Mouse (Mus musculus): ENCODE data around the gene Artn. TPM values are rescaled to one million over a fixed set of nuclear protein-coding genes. Genes with fewer than 3 reads are reported as not detected.

Artn gene
- polyA plus RNA-seq, 1 experiment: 0.89 TPM

GRCm38 (mm10) chr4:117894601-117895000 is 35.0 kb downstream of the Artn start:
- 95% methylated on average over 8 of the region's 8 CpGs for WGBS
- Histone ChIP-seq H3K27me3 (ENCODE audit: control insufficient read depth, insufficient read depth, low read length) (no peaks in the 10 kb centered on the region), H3K4me3 (ENCODE audit: extremely low read depth, insufficient read depth, insufficient read length) (no peak overlapping the region), H3K36me3 (ENCODE audit: control insufficient read depth, insufficient read depth, low read length) (peaks cover 9% of the 10 kb centered on the region), H3K27ac (ENCODE audit: insufficient read depth, low read length) (no peak overlapping the region), H3K4me1 (ENCODE audit: control insufficient read depth, insufficient read depth, insufficient read length) (peaks cover 5% of the 10 kb centered on the region; the same call in 1 of the 2 replicates)
- DNase-seq (ENCODE audit: low read depth in 1 of 2, low spot score in 2 of 2): no peak
- no peak for TF ChIP-seq POLR2A (IDR thresholded peaks at IDR 0.05; ENCODE audit: low read depth, low read length)

- TF ChIP-seq POLR2A (IDR thresholded peaks at IDR 0.05; ENCODE audit: low read depth, low read length) (no peak), CTCF (IDR thresholded peaks at IDR 0.05; ENCODE audit: extremely low read depth, insufficient read depth, insufficient read length, insufficient replicate concordance) (no peak)
Observed at GRCm38 (mm10) chr4:117893376-117893775, 36.2 kb downstream of the Artn start.

GRCm38 (mm10) chr4:117891738-117892161 is 37.8 kb downstream of the Artn start, which contains the start of gene Dph2:
Gene Dph2, minus strand, starts transcription at chr4:117892032.
- Histone ChIP-seq H3K36me3 (ENCODE audit: control insufficient read depth, insufficient read depth, low read length) (peaks cover 2% of the 10 kb centered on the region; the same call in 1 of the 2 replicates), H3K4me1 (ENCODE audit: control insufficient read depth, insufficient read depth, insufficient read length) (peaks cover 8% of the 10 kb centered on the region; the same call in 1 of the 2 replicates), H3K27me3 (ENCODE audit: control insufficient read depth, insufficient read depth, low read length) (no peaks in the 10 kb centered on the region), H3K27ac (ENCODE audit: insufficient read depth, low read length) (no peak within 1 kb of the TSS), H3K4me3 (ENCODE audit: extremely low read depth, insufficient read depth, insufficient read length) (peak within 1 kb of the TSS; percentile 73)
- peak; percentile 70 to 87 for DNase-seq (ENCODE audit: low read depth in 1 of 2, low spot score in 2 of 2)
- WGBS: 1% methylated on average over 21 of the region's 21 CpGs
- TF ChIP-seq CTCF (IDR thresholded peaks at IDR 0.05; ENCODE audit: extremely low read depth, insufficient read depth, insufficient read length, insufficient replicate concordance) (no peak), POLR2A (IDR thresholded peaks at IDR 0.05; ENCODE audit: low read depth, low read length) (no peak; the same call in 1 of the 2 replicates)

More at GRCm38 (mm10) chr4:117893376-117893775, 36.2 kb downstream of the Artn start:
- peak in 1 of 2 experiments; percentile 68 for DNase-seq (ENCODE audit: low read depth in 1 of 2, low spot score in 2 of 2)
- Histone ChIP-seq H3K27me3 (ENCODE audit: control insufficient read depth, insufficient read depth, low read length) (no peaks in the 10 kb centered on the region), H3K4me3 (ENCODE audit: extremely low read depth, insufficient read depth, insufficient read length) (no peak overlapping the region), H3K27ac (ENCODE audit: insufficient read depth, low read length) (no peak overlapping the region), H3K4me1 (ENCODE audit: control insufficient read depth, insufficient read depth, insufficient read length) (peaks cover 5% of the 10 kb centered on the region; the same call in 1 of the 2 replicates), H3K36me3 (ENCODE audit: control insufficient read depth, insufficient read depth, low read length) (peaks cover 4% of the 10 kb centered on the region; the same call in 1 of the 2 replicates)
- WGBS: 29% methylated on average over 9 of the region's 9 CpGs

- H3K27me3 ChIP-seq (ENCODE audit: control insufficient read depth, insufficient read depth, low read length): no peaks in the 10 kb centered on the region
- H3K27ac ChIP-seq (ENCODE audit: insufficient read depth, low read length): no peak overlapping the region
- WGBS: 93% methylated on average over 8 of the region's 8 CpGs
- H3K36me3 ChIP-seq (ENCODE audit: control insufficient read depth, insufficient read depth, low read length): peaks cover 3% of the 10 kb centered on the region; the same call in 1 of the 2 replicates
- no peak for TF ChIP-seq CTCF (IDR thresholded peaks at IDR 0.05; ENCODE audit: extremely low read depth, insufficient read depth, insufficient read length, insufficient replicate concordance)
- TF ChIP-seq POLR2A (IDR thresholded peaks at IDR 0.05; ENCODE audit: low read depth, low read length): no peak
- DNase-seq (ENCODE audit: low read depth in 1 of 2, low spot score in 2 of 2): no peak
- H3K4me1 ChIP-seq (ENCODE audit: control insufficient read depth, insufficient read depth, insufficient read length): peaks cover 12% of the 10 kb centered on the region; the same call in 1 of the 2 replicates
- peak overlapping the region; percentile 73; the same call in 1 of the 2 replicates for H3K4me3 ChIP-seq (ENCODE audit: extremely low read depth, insufficient read depth, insufficient read length)
Observed at GRCm38 (mm10) chr4:117890750-117891149, 38.8 kb downstream of the Artn start.

GRCm38 (mm10) chr4:117890031-117890430 is 39.5 kb downstream of the Artn start:
- Histone ChIP-seq H3K27me3 (ENCODE audit: control insufficient read depth, insufficient read depth, low read length) (no peaks in the 10 kb centered on the region), H3K4me3 (ENCODE audit: extremely low read depth, insufficient read depth, insufficient read length) (no peak overlapping the region), H3K27ac (ENCODE audit: insufficient read depth, low read length) (no peak overlapping the region), H3K4me1 (ENCODE audit: control insufficient read depth, insufficient read depth, insufficient read length) (peaks cover 12% of the 10 kb centered on the region; the same call in 1 of the 2 replicates), H3K36me3 (ENCODE audit: control insufficient read depth, insufficient read depth, low read length) (peaks cover 4% of the 10 kb centered on the region; the same call in 1 of the 2 replicates)
- whole genome bisulfite sequencing: 93% methylated on average over 14 of the region's 14 CpGs
- TF ChIP-seq CTCF (IDR thresholded peaks at IDR 0.05; ENCODE audit: extremely low read depth, insufficient read depth, insufficient read length, insufficient replicate concordance) (no peak), POLR2A (IDR thresholded peaks at IDR 0.05; ENCODE audit: low read depth, low read length) (no peak)
- DNase-seq (ENCODE audit: low read depth in 1 of 2, low spot score in 2 of 2): no peak

- Histone ChIP-seq H3K4me1 (ENCODE audit: control insufficient read depth, insufficient read depth, insufficient read length) (peaks cover 12% of the 10 kb centered on the region; the same call in 1 of the 2 replicates), H3K27ac (ENCODE audit: insufficient read depth, low read length) (no peak overlapping the region), H3K4me3 (ENCODE audit: extremely low read depth, insufficient read depth, insufficient read length) (no peak overlapping the region), H3K36me3 (ENCODE audit: control insufficient read depth, insufficient read depth, low read length) (peaks cover 10% of the 10 kb centered on the region; the same call in 1 of the 2 replicates), H3K27me3 (ENCODE audit: control insufficient read depth, insufficient read depth, low read length) (no peaks in the 10 kb centered on the region)
- DNase-seq (ENCODE audit: low read depth in 1 of 2, low spot score in 2 of 2): no peak
- 94% methylated on average over 15 of the region's 15 CpGs for WGBS
- TF ChIP-seq POLR2A (IDR thresholded peaks at IDR 0.05; ENCODE audit: low read depth, low read length): no peak
- no peak for TF ChIP-seq CTCF (IDR thresholded peaks at IDR 0.05; ENCODE audit: extremely low read depth, insufficient read depth, insufficient read length, insufficient replicate concordance)
Observed at GRCm38 (mm10) chr4:117889471-117889870, 40.1 kb downstream of the Artn start.

GRCm38 (mm10) chr4:117887920-117888319 is 41.6 kb downstream of the Artn start:
- DNase-seq (ENCODE audit: low read depth in 1 of 2, low spot score in 2 of 2): no peak
- Histone ChIP-seq H3K4me3 (ENCODE audit: extremely low read depth, insufficient read depth, insufficient read length) (no peak overlapping the region), H3K27ac (ENCODE audit: insufficient read depth, low read length) (no peak overlapping the region), H3K36me3 (ENCODE audit: control insufficient read depth, insufficient read depth, low read length) (peaks cover 15% of the 10 kb centered on the region; the same call in 1 of the 2 replicates), H3K4me1 (ENCODE audit: control insufficient read depth, insufficient read depth, insufficient read length) (peaks cover 15% of the 10 kb centered on the region; the same call in 1 of the 2 replicates), H3K27me3 (ENCODE audit: control insufficient read depth, insufficient read depth, low read length) (peaks cover under 1% of the 10 kb centered on the region; the same call in 1 of the 2 replicates)
- 86% methylated on average over 2 of the region's 2 CpGs for WGBS
- TF ChIP-seq CTCF (IDR thresholded peaks at IDR 0.05; ENCODE audit: extremely low read depth, insufficient read depth, insufficient read length, insufficient replicate concordance): no peak
- TF ChIP-seq POLR2A (IDR thresholded peaks at IDR 0.05; ENCODE audit: low read depth, low read length): no peak

All from spleen, adult 2 months (tissue).